In the genomic region with DNA sequence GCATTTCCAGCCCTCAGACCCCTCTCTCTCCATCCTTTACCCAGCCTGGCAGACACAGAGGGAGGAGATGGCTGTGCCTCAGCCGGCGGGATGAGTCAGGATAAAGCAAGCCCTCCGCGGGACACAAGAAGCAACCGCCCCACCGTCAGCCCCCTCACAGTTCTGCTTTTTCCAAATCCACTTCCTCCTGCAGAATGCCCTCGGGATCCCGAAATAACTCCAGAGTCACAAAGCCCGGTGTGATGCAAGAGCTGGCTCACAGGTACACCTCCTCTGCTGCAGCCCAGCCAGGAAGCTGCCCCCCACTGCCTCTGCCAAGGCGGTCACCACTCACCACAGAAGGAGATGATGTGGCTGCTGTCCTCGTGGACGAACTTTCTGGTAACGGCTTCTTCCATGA, we compare ENCODE assay signal across 23 mouse cellular contexts. TPM values are rescaled to one million over a fixed set of nuclear protein-coding genes. Genes with fewer than 3 reads are reported as not detected.
DNase-seq lines count a peak whose midpoint lies in the region; ATAC-seq and TF ChIP-seq lines count a peak whose summit lies in the region.
"Had no signal": no experiment of that assay in that cellular context is flagged by ENCODE, and none has a peak within 500 bp of the region (broad histone marks: within the 10 kb centered on the region; RNA-seq: fewer than 3 reads in every experiment).

No protein-coding gene starts in this region.

- H3K27me3 ChIP-seq in thymus, adult 2 months (ENCODE audit: control insufficient read depth, insufficient read depth, low read length), result no peaks in the 10 kb centered on the region

- no peak for TF ChIP-seq CTCF in layer of hippocampus, adult 2 months (conservative IDR thresholded peaks at IDR 0.05)
- TF ChIP-seq CTCF in thymus, adult 2 months (IDR thresholded peaks at IDR 0.05; ENCODE audit: borderline replicate concordance, control insufficient read depth, extremely low read depth, insufficient read depth, low read length, poor library complexity), result no peak

- TF ChIP-seq POLR2A in thymus, adult 2 months (IDR thresholded peaks at IDR 0.05; ENCODE audit: control insufficient read depth, extremely low read depth, insufficient read depth, low read length, poor library complexity), result no peak

- WGBS in thymus, adult 2 months, result 3% methylated on average over 13 of the region's 13 CpGs

- no peak overlapping the region for H3K4me3 ChIP-seq in layer of hippocampus, adult 2 months
- H3K4me3 ChIP-seq in thymus, adult 2 months (ENCODE audit: control insufficient read depth, insufficient read depth, low read length), result no peak overlapping the region
- H3K4me3 ChIP-seq: forebrain, embryonic 15.5 days; heart, embryonic 12.5 days; hindbrain, embryonic 12.5 days; limb, embryonic 13.5 days; liver, embryonic 13.5 days; lung, embryonic 15.5 days; midbrain, embryonic 12.5 days had no signal

- H3K4me1 ChIP-seq in thymus, adult 2 months (replicated peaks; ENCODE audit: control insufficient read depth, insufficient read depth, low read length), result no peaks in the 10 kb centered on the region
- H3K4me1 ChIP-seq: liver, embryonic 13.5 days; lung, embryonic 15.5 days had no signal

- 0 out of 2 replicates have a peak, but pooled peaks have one; percentile 15 for ATAC-seq in megakaryocyte, adult 5-6 weeks (ENCODE audit: poor library complexity, severe bottlenecking)
- ATAC-seq: forebrain, embryonic 15.5 days; inflammation-experienced regulatory T-cells, adult 6 months had no signal

- peak; percentile 48 for DNase-seq in cerebellum, adult 8-10 months
- DNase-seq in cerebellum, postnatal 14 days, result no peak
- peak; percentile 88 for DNase-seq in right cerebral cortex, adult 18-20 months
- DNase-seq in right cerebral cortex, postnatal 4 days, result no peak
- DNase-seq in layer of hippocampus, adult 2 months (ENCODE audit: low spot score in 2 of 2), result no peak
- DNase-seq in thymus, adult 2 months, result no peak
- DNase-seq: adrenal gland, postnatal 14 days; heart, postnatal 14 days; kidney, adult 2 months; kidney, postnatal 10 days; layer of hippocampus, postnatal 36 days; liver, embryonic 13.5 days; thymus, postnatal 4 days had no signal

- H3K27ac ChIP-seq in layer of hippocampus, adult 2 months, result no peak overlapping the region
- no peak overlapping the region for H3K27ac ChIP-seq in thymus, adult 2 months (ENCODE audit: control insufficient read depth, insufficient read depth, low read length)
- H3K27ac ChIP-seq: forebrain, embryonic 15.5 days; hindbrain, embryonic 12.5 days; limb, embryonic 13.5 days; liver, embryonic 13.5 days; lung, embryonic 15.5 days; macrophage; midbrain, embryonic 12.5 days had no signal

- H3K36me3 ChIP-seq in thymus, adult 2 months (ENCODE audit: control insufficient read depth, insufficient read depth, low read length), result no peaks in the 10 kb centered on the region
- H3K36me3 ChIP-seq: heart, embryonic 12.5 days; limb, embryonic 13.5 days; liver, embryonic 13.5 days; lung, embryonic 15.5 days; midbrain, embryonic 12.5 days had no signal

RNA-seq across cellular contexts. Expression of a gene that starts 22.1 kb away (rescaled TPM):
- not detected in 2 replicates for total RNA-seq in megakaryocyte, adult 5-6 weeks (2015)
- not detected in 2 replicates for total RNA-seq in megakaryocyte, adult 5-6 weeks (2017)
- 10 to 100 TPM; 80.3 to 85.4 TPM for total RNA-seq in layer of hippocampus, adult 2 months (2021)
- 0.71 and 1.0 TPM in 2 replicates for polyA plus RNA-seq in thymus, adult 2 months (2012; rRNA removed)
- total RNA-seq: MEL had no signal
- polyA plus RNA-seq: inflammation-experienced regulatory T-cells, adult 6 months; macrophage had no signal

Comparison
In these comparisons a context has a peak if more than half of its experiments do, and no peak if none do; other contexts are left out.
1. DNase-seq: peak in cerebellum, adult 8-10 months (single experiment) and right cerebral cortex, adult 18-20 months (single experiment); none in cerebellum, postnatal 14 days (0 of 2), right cerebral cortex, postnatal 4 days (single experiment), layer of hippocampus, adult 2 months (0 of 2) and thymus, adult 2 months (single experiment).
2. RNA of a gene that starts 22.1 kb away (total RNA-seq): 80.3 to 85.4 TPM in layer of hippocampus, adult 2 months; not detected in megakaryocyte, adult 5-6 weeks; every median in the first group is over 10 times any median in the second.